Mouse (Mus musculus): ENCODE measurements around the gene Dpm3.

- TF ChIP-seq GATA1 (IDR thresholded peaks at IDR 0.05; ENCODE audit: low read length), result no peak
- no peak for TF ChIP-seq TAL1 (IDR thresholded peaks at IDR 0.05; ENCODE audit: low read length)
Observed at GRCm38 (mm10) chr3:89231345-89231744, 27.8 kb upstream of the Dpm3 start.
